24 mouse cellular contexts compared by ENCODE assay signal in the genomic region with DNA sequence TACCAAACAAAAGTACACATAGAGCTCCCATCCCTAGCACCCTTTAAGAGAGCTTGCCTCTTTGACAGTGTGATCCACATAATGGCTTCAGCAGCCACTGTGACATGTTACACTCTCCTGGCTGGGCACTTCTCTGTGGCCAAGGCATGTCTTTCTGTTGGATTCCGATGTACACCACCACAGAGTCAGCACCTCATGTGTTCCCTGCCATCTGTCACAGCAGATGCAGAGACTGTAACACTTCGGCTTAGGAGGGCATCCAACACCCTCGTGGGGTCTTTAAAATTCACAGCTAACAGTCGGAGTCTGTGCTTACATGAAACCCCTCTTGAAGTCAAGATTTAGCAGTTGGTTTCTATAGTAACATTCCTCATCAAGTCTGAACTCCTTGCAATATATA.
DNase-seq lines count a peak whose midpoint lies in the region; ATAC-seq and TF ChIP-seq lines count a peak whose summit lies in the region.
"Had no signal": no experiment of that assay in that cellular context is flagged by ENCODE, and none has a peak within 500 bp of the region (broad histone marks: within the 10 kb centered on the region; RNA-seq: fewer than 3 reads in every experiment).

No protein-coding gene starts in this region.

- no peak overlapping the region; the same call in 1 of the 2 replicates for H3K27ac ChIP-seq in hindbrain, postnatal 0 days
- no peak overlapping the region for H3K27ac ChIP-seq in hindbrain, embryonic 13.5 days
- H3K27ac ChIP-seq in stomach, embryonic 14.5 days (ENCODE audit: low read length) = no peak overlapping the region
- H3K27ac ChIP-seq in stomach, postnatal 0 days (replicated peaks) = no peak overlapping the region
- H3K27ac ChIP-seq: embryonic facial prominence, embryonic 10.5 days; heart, embryonic 15.5 days; left cerebral cortex, adult 2 months; limb, embryonic 10.5 days; liver, embryonic 15.5 days; lung, embryonic 15.5 days; midbrain, embryonic 15.5 days had no signal

- H3K4me1 ChIP-seq in hindbrain, postnatal 0 days (ENCODE audit: insufficient read depth, low read length) = no peaks in the 10 kb centered on the region
- H3K4me1 ChIP-seq in hindbrain, embryonic 13.5 days (replicated peaks) = no peaks in the 10 kb centered on the region
- H3K4me1 ChIP-seq in stomach, embryonic 14.5 days (ENCODE audit: control insufficient read depth, insufficient read depth, low read length) = no peaks in the 10 kb centered on the region
- H3K4me1 ChIP-seq in stomach, postnatal 0 days (replicated peaks; ENCODE audit: control insufficient read depth, insufficient read depth) = no peaks in the 10 kb centered on the region
- H3K4me1 ChIP-seq: embryonic facial prominence, embryonic 10.5 days; heart, embryonic 15.5 days; limb, embryonic 10.5 days; liver, embryonic 15.5 days; lung, embryonic 15.5 days; megakaryocyte, embryonic 14.5 days; midbrain, embryonic 15.5 days had no signal

- peak; percentile 38; the same call in 1 of the 2 replicates for ATAC-seq in hindbrain, postnatal 0 days
- ATAC-seq in hindbrain, embryonic 13.5 days (ENCODE audit: low FRiP score) = no peak
- peak; percentile 53; the same call in 1 of the 2 replicates for ATAC-seq in stomach, embryonic 14.5 days (ENCODE audit: insufficient number of reproducible peaks, insufficient read depth, low FRiP score, low read depth)
- ATAC-seq in stomach, postnatal 0 days (ENCODE audit: low FRiP score, low TSS enrichment) = no peak
- ATAC-seq: CD4-positive, CD25-positive, alpha-beta regulatory T cell, adult 4 months; inflammation-experienced regulatory T-cells, adult 6 months; midbrain, embryonic 15.5 days had no signal

- H3K27me3 ChIP-seq in hindbrain, postnatal 0 days (ENCODE audit: insufficient read depth, low read length) = no peaks in the 10 kb centered on the region
- no peaks in the 10 kb centered on the region for H3K27me3 ChIP-seq in hindbrain, embryonic 13.5 days
- no peaks in the 10 kb centered on the region for H3K27me3 ChIP-seq in stomach, embryonic 14.5 days (ENCODE audit: control insufficient read depth, insufficient read depth, low read length)
- H3K27me3 ChIP-seq in stomach, postnatal 0 days (ENCODE audit: control insufficient read depth, insufficient read depth, low read length) = no peaks in the 10 kb centered on the region
- H3K27me3 ChIP-seq: heart, embryonic 15.5 days; liver, embryonic 15.5 days; lung, embryonic 15.5 days; megakaryocyte, embryonic 14.5 days; midbrain, embryonic 15.5 days had no signal

- H3K36me3 ChIP-seq in hindbrain, postnatal 0 days (ENCODE audit: insufficient read depth, low read length) = peaks cover 16% of the 10 kb centered on the region
- peaks cover 43% of the 10 kb centered on the region for H3K36me3 ChIP-seq in hindbrain, embryonic 13.5 days
- no peaks in the 10 kb centered on the region for H3K36me3 ChIP-seq in stomach, embryonic 14.5 days (ENCODE audit: control insufficient read depth, insufficient read depth, low read length)
- no peaks in the 10 kb centered on the region for H3K36me3 ChIP-seq in stomach, postnatal 0 days (ENCODE audit: control insufficient read depth, insufficient read depth, low read length)
- H3K36me3 ChIP-seq: embryonic facial prominence, embryonic 10.5 days; heart, embryonic 15.5 days; limb, embryonic 10.5 days; liver, embryonic 15.5 days; lung, embryonic 15.5 days had no signal

- H3K4me2 ChIP-seq in hindbrain, postnatal 0 days (ENCODE audit: low read depth, low read length) = no peak overlapping the region
- H3K4me2 ChIP-seq in hindbrain, embryonic 13.5 days = no peak overlapping the region
- no peak overlapping the region for H3K4me2 ChIP-seq in stomach, embryonic 14.5 days (replicated peaks; ENCODE audit: low read depth, low read length)
- H3K4me2 ChIP-seq in stomach, postnatal 0 days (replicated peaks; ENCODE audit: low read depth) = no peak overlapping the region
- H3K4me2 ChIP-seq: heart, embryonic 15.5 days; liver, embryonic 15.5 days; lung, embryonic 15.5 days; midbrain, embryonic 15.5 days had no signal

- WGBS in hindbrain, postnatal 0 days = 62% methylated on average over 4 of the region's 4 CpGs
- 75% methylated on average over 4 of the region's 4 CpGs for WGBS in hindbrain, embryonic 13.5 days
- 73% methylated on average over 4 of the region's 4 CpGs for WGBS in stomach, embryonic 14.5 days
- 70% methylated on average over 4 of the region's 4 CpGs for WGBS in stomach, postnatal 0 days

- no peak overlapping the region for H3K4me3 ChIP-seq in hindbrain, postnatal 0 days (ENCODE audit: low read length)
- no peak overlapping the region for H3K4me3 ChIP-seq in hindbrain, embryonic 13.5 days
- no peak overlapping the region for H3K4me3 ChIP-seq in stomach, embryonic 14.5 days (ENCODE audit: low read depth, low read length)
- H3K4me3 ChIP-seq in stomach, postnatal 0 days (ENCODE audit: low read depth, low read length) = no peak overlapping the region
- H3K4me3 ChIP-seq: embryonic facial prominence, embryonic 10.5 days; heart, embryonic 15.5 days; left cerebral cortex, adult 2 months; limb, embryonic 10.5 days; liver, embryonic 15.5 days; lung, embryonic 15.5 days; megakaryocyte, embryonic 14.5 days; midbrain, embryonic 15.5 days had no signal

- no peaks in the 10 kb centered on the region for H3K9me3 ChIP-seq in hindbrain, postnatal 0 days (ENCODE audit: low read length)
- no peaks in the 10 kb centered on the region for H3K9me3 ChIP-seq in hindbrain, embryonic 13.5 days
- no peaks in the 10 kb centered on the region for H3K9me3 ChIP-seq in stomach, embryonic 14.5 days (ENCODE audit: control insufficient read depth, low read depth, low read length)
- H3K9me3 ChIP-seq in stomach, postnatal 0 days (ENCODE audit: control insufficient read depth, low read length) = no peaks in the 10 kb centered on the region
- H3K9me3 ChIP-seq: embryonic facial prominence, embryonic 10.5 days; heart, embryonic 15.5 days; limb, embryonic 10.5 days; liver, embryonic 15.5 days; lung, embryonic 15.5 days; midbrain, embryonic 15.5 days had no signal

- no peak for TF ChIP-seq CTCF in hindbrain, postnatal 0 days (IDR thresholded peaks at IDR 0.05; ENCODE audit: low read depth)
- no peak for TF ChIP-seq CTCF in stomach, postnatal 0 days (IDR thresholded peaks at IDR 0.05; ENCODE audit: low read depth)

- peak; percentile 49 to 63 for DNase-seq in cerebellum, postnatal 25 days
- no peak for DNase-seq in cerebellum, adult 18-20 months
- DNase-seq in hindbrain, postnatal 0 days (ENCODE audit: low spot score) = peak; percentile 50
- DNase-seq in stomach, postnatal 0 days (ENCODE audit: low spot score) = no peak
- DNase-seq in gastrocnemius, adult 18-20 months (ENCODE audit: low spot score) = no peak
- DNase-seq: adrenal gland, postnatal 14 days; cerebellum, adult 11-12 months; heart, postnatal 4 days; kidney, adult 18-20 months; kidney, postnatal 4 days; liver; lung, postnatal 36 days had no signal

- TF ChIP-seq EP300 in stomach, postnatal 0 days (optimal IDR thresholded peaks at IDR 0.05) = no peak

- no peak overlapping the region for H3K9ac ChIP-seq in hindbrain, postnatal 0 days (replicated peaks; ENCODE audit: low read length)
- H3K9ac ChIP-seq in hindbrain, embryonic 13.5 days = no peak overlapping the region
- no peak overlapping the region for H3K9ac ChIP-seq in stomach, embryonic 14.5 days (replicated peaks; ENCODE audit: low read depth, low read length)
- H3K9ac ChIP-seq in stomach, postnatal 0 days (ENCODE audit: low read length) = no peak overlapping the region
- H3K9ac ChIP-seq: heart, embryonic 15.5 days; liver, embryonic 15.5 days; lung, embryonic 15.5 days; midbrain, embryonic 15.5 days had no signal

Comparison
In these comparisons a context has a peak if more than half of its experiments do, and no peak if none do; other contexts are left out.
1. DNase-seq: peak in cerebellum, postnatal 25 days (2 of 2) and hindbrain, postnatal 0 days (single experiment); none in cerebellum, adult 18-20 months (0 of 2), stomach, postnatal 0 days (single experiment) and gastrocnemius, adult 18-20 months (single experiment).
2. ATAC-seq: peak in hindbrain, postnatal 0 days (single experiment) and stomach, embryonic 14.5 days (single experiment); none in hindbrain, embryonic 13.5 days (single experiment) and stomach, postnatal 0 days (single experiment).